Mouse (Mus musculus) liver, embryonic 16.5 days (tissue): ENCODE data around the gene Rfx3. TPM values are rescaled to one million over a fixed set of nuclear protein-coding genes. Genes with fewer than 3 reads are reported as not detected.

Source experiments
- ATAC-seq: fragments of 200-750 bp; cut with Nextera tagmentation; 2 replicates; pipeline ENCODE4 v1.8.0; 2017; ENCODE audit warnings: low read depth, mild to moderate bottlenecking, moderate number of reproducible peaks, moderate library complexity
- H3K27ac ChIP-seq: fragments of 300-500 bp; sonication (generic); 2 replicates; pipeline ENCODE4 v1.5.1; 2014; ENCODE audit warnings: mild to moderate bottlenecking, low read length
- H3K27me3 ChIP-seq: fragments of 300-500 bp; sonication (generic); 2 replicates; pipeline ENCODE4 v1.6.1; 2014; ENCODE audit warnings: low read depth, low read length, mixed read lengths; ENCODE audit not compliant: control insufficient read depth, insufficient read depth
- H3K36me3 ChIP-seq: fragments of 300-500 bp; sonication (generic); 2 replicates; pipeline ENCODE4 v1.6.1; 2014; ENCODE audit warnings: mild to moderate bottlenecking; ENCODE audit not compliant: control insufficient read depth, insufficient read depth
- H3K4me1 ChIP-seq: fragments of 300-500 bp; sonication (generic); 2 replicates; pipeline ENCODE4 v1.6.1; 2014; ENCODE audit warnings: low read depth, low read length, mixed read lengths; ENCODE audit not compliant: control insufficient read depth
- H3K4me2 ChIP-seq: fragments of 300-500 bp; sonication (generic); 2 replicates; pipeline ENCODE4 v1.6.1; 2014; ENCODE audit warnings: low read depth, low read length, mixed read lengths
- H3K4me3 ChIP-seq: fragments of 300-500 bp; sonication (generic); 2 replicates; pipeline ENCODE4 v1.5.1; 2014; ENCODE audit warnings: low read depth, mild to moderate bottlenecking, low read length
- H3K9ac ChIP-seq: fragments of 300-500 bp; sonication (generic); 2 replicates; pipeline ENCODE4 v1.6.1; 2014; ENCODE audit warnings: low read depth, low read length
- H3K9me3 ChIP-seq: fragments of 300-500 bp; sonication (generic); replicated peaks from 2 replicates; pipeline ENCODE4 v1.6.1; 2016; ENCODE audit warnings: low read length; ENCODE audit not compliant: control insufficient read depth
- WGBS: fragments of 180-500 bp; shearing (Covaris S2); extraction: QIAGEN DNeasy Blood & Tissue Kit; methylation state at CpG from one replicate; pipeline ENCODE4 v1.1.7; 2014; ENCODE audit not compliant: insufficient replicate concordance; 5-methylcytosine and 5-hydroxymethylcytosine counted together
- polyA plus RNA-seq: library from polyadenylated mRNA; unstranded; fragments of >200 nt; fragmentation: Nextera tagmentation; extraction: Ambion mirVana; gene quantifications from 2 replicates; pipeline ENCODE4 v1.2.1, GENCODE M21; 2015

Rfx3 gene
- polyA plus RNA-seq, 1 experiment from 2014 or later = 2.0 TPM

DNA sequence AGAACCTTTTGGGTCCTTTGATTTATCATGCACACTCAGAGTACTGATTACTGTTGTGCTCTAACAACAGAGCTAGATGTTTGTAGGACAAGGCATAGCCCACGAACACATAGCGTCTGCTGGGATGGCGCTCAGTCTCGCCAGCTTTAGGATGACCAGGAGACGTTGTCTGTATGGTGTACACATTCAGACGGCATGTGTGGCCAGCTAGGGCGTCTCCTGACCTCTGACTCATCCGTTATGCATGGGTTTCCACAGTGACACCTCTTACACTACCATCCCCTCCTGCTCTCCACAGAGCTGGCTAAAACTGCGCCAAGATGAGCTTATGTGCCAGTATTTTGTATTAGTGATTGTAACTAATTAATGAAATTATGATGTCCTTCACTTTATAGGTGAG lies 108.4 kb downstream of the Rfx3 start:
- Histone ChIP-seq H3K36me3 (no peaks in the 10 kb centered on the region), H3K9ac (no peak overlapping the region), H3K4me1 (peaks cover 20% of the 10 kb centered on the region), H3K9me3 (no peaks in the 10 kb centered on the region), H3K4me3 (no peak overlapping the region), H3K27me3 (no peaks in the 10 kb centered on the region), H3K27ac (no peak overlapping the region), H3K4me2 (no peak overlapping the region)
- 75% methylated on average over 9 of the region's 9 CpGs for WGBS
- ATAC-seq = no peak

DNA sequence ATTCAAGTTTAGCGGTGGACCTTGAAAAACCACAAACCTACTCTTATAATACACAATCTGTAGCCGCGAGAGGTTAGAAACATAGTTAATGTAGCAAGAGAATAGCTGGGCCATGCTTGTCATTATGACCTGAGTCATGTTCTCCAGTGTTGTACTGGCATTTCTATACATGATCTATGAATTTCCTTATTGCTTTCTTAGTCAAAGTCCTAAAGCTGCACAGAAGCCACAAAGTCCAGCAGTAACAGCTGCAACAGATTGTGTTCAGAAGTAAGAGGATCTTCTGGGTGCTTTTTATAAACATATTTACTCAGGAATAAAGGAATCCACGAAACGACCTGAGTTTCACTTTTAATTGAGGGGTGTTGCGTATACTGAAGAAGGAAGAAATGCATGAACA lies 109.3 kb downstream of the Rfx3 start:
- H3K4me2 ChIP-seq = no peak overlapping the region
- ATAC-seq = no peak
- no peak overlapping the region for H3K27ac ChIP-seq
- 72% methylated on average over 6 of the region's 6 CpGs for WGBS
- H3K4me1 ChIP-seq = peaks cover 18% of the 10 kb centered on the region
- H3K9ac ChIP-seq = no peak overlapping the region
- no peaks in the 10 kb centered on the region for H3K36me3 ChIP-seq
- no peaks in the 10 kb centered on the region for H3K9me3 ChIP-seq
- no peaks in the 10 kb centered on the region for H3K27me3 ChIP-seq
- no peak overlapping the region for H3K4me3 ChIP-seq

GRCm38 (mm10) chr19:27884520-27884919 lies 126.4 kb downstream of the Rfx3 start:
- Histone ChIP-seq H3K4me1 (peaks cover 3% of the 10 kb centered on the region; the same call in 1 of the 2 replicates), H3K9me3 (no peaks in the 10 kb centered on the region), H3K4me3 (no peak overlapping the region), H3K27me3 (no peaks in the 10 kb centered on the region), H3K27ac (no peak overlapping the region), H3K9ac (no peak overlapping the region), H3K36me3 (no peaks in the 10 kb centered on the region), H3K4me2 (no peak overlapping the region)
- 60% methylated on average over 3 of the region's 3 CpGs for WGBS
- ATAC-seq = peak; percentile 47; the same call in 1 of the 2 replicates

DNA sequence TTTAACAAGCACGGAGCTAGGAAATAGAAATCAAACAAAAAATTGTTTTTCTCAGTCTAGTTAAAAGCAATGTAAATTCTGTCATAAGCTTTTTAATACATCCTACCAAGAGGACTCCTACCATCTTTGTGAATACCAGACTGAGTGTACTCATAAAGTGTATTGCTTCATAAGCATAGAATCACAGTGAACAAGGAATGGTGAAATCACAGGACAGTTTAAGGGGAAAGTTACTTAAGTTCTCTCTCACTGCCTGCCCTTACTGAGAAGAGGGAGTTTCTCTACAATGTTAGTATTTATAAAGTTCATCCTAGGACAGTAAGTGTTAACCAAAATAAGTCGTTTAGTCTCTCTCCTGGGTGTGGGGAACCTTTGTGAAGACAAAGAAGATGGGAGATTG lies 133.5 kb downstream of the Rfx3 start:
- H3K4me2 ChIP-seq = no peak overlapping the region
- ATAC-seq = no peak
- H3K27me3 ChIP-seq = no peaks in the 10 kb centered on the region
- WGBS = 64% methylated on average over 2 of the region's 2 CpGs
- H3K27ac ChIP-seq = no peak overlapping the region
- H3K36me3 ChIP-seq = no peaks in the 10 kb centered on the region
- no peaks in the 10 kb centered on the region for H3K4me1 ChIP-seq
- H3K9me3 ChIP-seq = no peaks in the 10 kb centered on the region
- no peak overlapping the region for H3K4me3 ChIP-seq
- H3K9ac ChIP-seq = no peak overlapping the region

DNA sequence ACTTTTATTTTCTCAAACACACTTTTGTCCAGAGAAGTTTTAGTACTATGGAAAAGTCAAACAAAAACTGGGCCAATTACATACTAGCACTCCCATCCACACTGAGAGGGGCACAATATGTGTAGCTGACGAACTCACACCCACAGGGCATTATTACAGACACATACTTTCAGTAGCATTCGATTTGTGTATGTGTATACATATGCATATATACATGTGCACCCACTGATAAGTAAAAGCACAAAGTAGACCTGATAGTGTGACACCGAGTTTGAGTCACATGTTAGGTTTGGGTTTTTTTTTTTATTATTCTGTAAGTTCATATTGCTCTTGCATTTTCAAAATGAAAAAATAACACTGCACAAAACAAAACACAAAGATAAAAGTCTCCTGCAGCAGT lies 140.2 kb downstream of the Rfx3 start:
- H3K4me2 ChIP-seq = 0 out of 2 replicates have a peak overlapping the region, but pooled peaks have one; percentile 13
- 31% methylated on average over 3 of the region's 3 CpGs for WGBS
- no peaks in the 10 kb centered on the region for H3K9me3 ChIP-seq
- H3K4me3 ChIP-seq = no peak overlapping the region
- no peak overlapping the region for H3K9ac ChIP-seq
- peaks cover 3% of the 10 kb centered on the region for H3K4me1 ChIP-seq
- H3K27me3 ChIP-seq = no peaks in the 10 kb centered on the region
- H3K36me3 ChIP-seq = no peaks in the 10 kb centered on the region
- ATAC-seq = peak; percentile 82
- no peak overlapping the region for H3K27ac ChIP-seq

DNA sequence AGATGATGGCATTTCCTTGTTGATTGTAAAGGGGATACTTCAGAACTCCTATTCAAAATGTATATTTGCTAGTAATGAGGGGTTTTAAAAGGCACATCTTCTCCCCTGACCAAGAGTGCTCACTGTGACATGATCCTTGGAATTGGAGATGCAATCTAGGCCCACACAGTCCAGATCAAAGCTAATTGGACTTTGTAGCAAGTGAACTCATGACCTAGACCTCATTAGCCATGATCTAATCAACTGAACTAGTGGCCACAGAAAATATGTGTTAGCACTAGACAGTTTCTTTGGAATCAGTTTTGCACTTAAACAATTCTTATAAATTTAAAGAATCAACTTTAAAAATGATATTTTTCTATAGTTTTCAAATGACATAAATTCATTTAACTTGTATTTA lies 151.3 kb downstream of the Rfx3 start:
- H3K4me1 ChIP-seq = no peaks in the 10 kb centered on the region
- H3K27me3 ChIP-seq = no peaks in the 10 kb centered on the region
- no peak overlapping the region for H3K9ac ChIP-seq
- no peak for ATAC-seq
- H3K9me3 ChIP-seq = no peaks in the 10 kb centered on the region
- H3K27ac ChIP-seq = no peak overlapping the region
- no peak overlapping the region for H3K4me2 ChIP-seq
- no peak overlapping the region for H3K4me3 ChIP-seq
- H3K36me3 ChIP-seq = no peaks in the 10 kb centered on the region

- H3K27ac ChIP-seq = no peak overlapping the region
- no peaks in the 10 kb centered on the region for H3K36me3 ChIP-seq
- no peaks in the 10 kb centered on the region for H3K27me3 ChIP-seq
- ATAC-seq = no peak
- no peak overlapping the region for H3K4me2 ChIP-seq
- 69% methylated on average over 1 of the region's 1 CpGs for WGBS
- H3K9ac ChIP-seq = no peak overlapping the region
- no peaks in the 10 kb centered on the region for H3K9me3 ChIP-seq
- H3K4me1 ChIP-seq = no peaks in the 10 kb centered on the region
- no peak overlapping the region for H3K4me3 ChIP-seq
These were observed 162.0 kb downstream of the Rfx3 start for GRCm38 (mm10) chr19:27848946-27849345.

GRCm38 (mm10) chr19:27847055-27847454 lies 163.9 kb downstream of the Rfx3 start:
- no peak overlapping the region for H3K4me3 ChIP-seq
- 83% methylated on average over 4 of the region's 4 CpGs for WGBS
- H3K9ac ChIP-seq = no peak overlapping the region
- no peaks in the 10 kb centered on the region for H3K36me3 ChIP-seq
- no peaks in the 10 kb centered on the region for H3K9me3 ChIP-seq
- no peak overlapping the region for H3K27ac ChIP-seq
- H3K4me2 ChIP-seq = no peak overlapping the region
- H3K27me3 ChIP-seq = no peaks in the 10 kb centered on the region
- no peaks in the 10 kb centered on the region for H3K4me1 ChIP-seq
- no peak for ATAC-seq

DNA sequence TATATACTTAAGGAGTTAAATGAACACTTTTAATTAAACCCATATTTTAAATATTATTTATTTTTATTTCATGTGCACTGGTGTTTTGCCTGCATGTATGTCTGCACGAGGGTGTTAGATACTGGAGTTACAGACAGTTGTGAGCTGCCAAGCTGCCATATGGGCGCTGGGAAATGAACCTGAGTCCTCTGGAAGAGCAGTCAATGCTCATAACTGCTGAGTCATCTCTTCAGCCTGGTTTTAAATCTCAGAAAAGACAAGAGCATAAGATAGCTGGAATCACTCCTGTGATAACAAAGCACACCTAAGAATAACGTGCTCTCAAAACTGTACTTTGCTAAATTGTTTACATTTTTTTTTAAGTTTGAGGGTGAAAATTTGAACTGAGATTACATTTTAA lies 172.3 kb downstream of the Rfx3 start:
- 37% methylated on average over 3 of the region's 3 CpGs for WGBS
- Histone ChIP-seq H3K36me3 (no peaks in the 10 kb centered on the region), H3K4me1 (no peaks in the 10 kb centered on the region), H3K27me3 (no peaks in the 10 kb centered on the region), H3K27ac (no peak overlapping the region), H3K9me3 (no peaks in the 10 kb centered on the region), H3K4me2 (no peak overlapping the region), H3K9ac (no peak overlapping the region), H3K4me3 (no peak overlapping the region)
- no peak for ATAC-seq

GRCm38 (mm10) chr19:27838041-27838440 lies 172.9 kb downstream of the Rfx3 start:
- Histone ChIP-seq H3K27ac (no peak overlapping the region), H3K4me1 (no peaks in the 10 kb centered on the region), H3K4me3 (no peak overlapping the region), H3K9ac (no peak overlapping the region), H3K27me3 (no peaks in the 10 kb centered on the region), H3K9me3 (no peaks in the 10 kb centered on the region), H3K36me3 (no peaks in the 10 kb centered on the region), H3K4me2 (no peak overlapping the region)
- no peak for ATAC-seq
- WGBS = 72% methylated on average over 4 of the region's 4 CpGs
